Mouse (Mus musculus) stomach, postnatal 0 days (tissue): ENCODE measurements around the gene Drosha.

Experiments
- CTCF ChIP-seq: IDR thresholded peaks from 2 replicates; pipeline ENCODE4 v1.5.1; 2016; ENCODE audit warnings: antibody characterized with exemption, low read depth, mild to moderate bottlenecking, moderate library complexity
- EP300 ChIP-seq: optimal IDR thresholded peaks from 2 replicates; pipeline ENCODE3; 2016; ENCODE audit warnings: antibody characterized with exemption

DNA sequence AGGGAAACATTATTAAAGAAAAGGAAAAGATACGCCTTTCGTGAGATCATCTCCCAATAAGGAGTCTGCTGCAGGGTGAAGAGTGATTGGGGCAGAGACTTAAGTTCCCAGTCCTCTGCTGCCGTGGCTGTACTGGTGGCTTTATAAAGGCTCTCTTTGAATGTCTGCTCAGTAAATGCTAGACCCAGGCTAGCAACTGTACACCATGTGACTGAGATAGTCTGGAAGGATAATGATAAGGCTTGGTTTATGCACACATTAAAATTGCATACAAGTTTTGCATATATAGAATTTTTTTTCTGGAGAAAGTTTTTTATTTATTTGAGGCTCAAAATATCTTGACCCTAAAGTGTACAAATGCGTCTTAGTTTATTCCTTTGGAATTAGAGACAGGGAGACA is 63.7 kb downstream of the Drosha start:
- TF ChIP-seq CTCF: no peak
- no peak for TF ChIP-seq EP300
